Mouse (Mus musculus) retina, adult 2 months (tissue): ENCODE results near the gene Dlat.

Experiments used
- DNase-seq: peaks from one replicate; pipeline ENCODE4 v3.0.0-alpha.2; 2012; ENCODE audit warnings: low read depth, low spot score

The Dlat gene

GRCm38 (mm10) chr9:50593544-50593943 is 66.0 kb downstream of the Dlat start:
- no peak for DNase-seq

GRCm38 (mm10) chr9:50592955-50593354 is 66.6 kb downstream of the Dlat start:
- no peak for DNase-seq

GRCm38 (mm10) chr9:50590856-50591518 is 68.6 kb downstream of the Dlat start:
- DNase-seq = no peak

- DNase-seq = no peak
These were observed 72.6 kb downstream of the Dlat start for GRCm38 (mm10) chr9:50586955-50587354.

GRCm38 (mm10) chr9:50585145-50585818 is 74.3 kb downstream of the Dlat start:
- no peak for DNase-seq
